Mouse (Mus musculus) intestine, postnatal 0 days (tissue): Measurements from ENCODE around the gene Lpgat1. TPM values are rescaled to one million over a fixed set of nuclear protein-coding genes. Genes with fewer than 3 reads are reported as not detected.

Source experiments
- ATAC-seq: fragments of 200-750 bp; cut with Nextera tagmentation; 2 replicates; pipeline ENCODE4 v1.8.0; 2017; ENCODE audit warnings: mild to moderate bottlenecking, moderate TSS enrichment, moderate library complexity
- H3K27ac ChIP-seq: fragments of 300-500 bp; sonication (generic); 2 replicates; pipeline ENCODE4 v1.5.1; 2014; ENCODE audit warnings: mild to moderate bottlenecking, low read depth, low read length, moderate library complexity
- H3K27me3 ChIP-seq: fragments of 300-500 bp; sonication (generic); replicated peaks from 2 replicates; pipeline ENCODE4 v1.6.1; 2014; ENCODE audit warnings: low read length, mixed read lengths; ENCODE audit not compliant: control insufficient read depth, insufficient read depth
- H3K36me3 ChIP-seq: fragments of 300-500 bp; sonication (generic); 2 replicates; pipeline ENCODE4 v1.6.1; 2014; ENCODE audit warnings: mild to moderate bottlenecking, moderate library complexity; ENCODE audit not compliant: control insufficient read depth, insufficient read depth
- H3K4me1 ChIP-seq: fragments of 300-500 bp; sonication (generic); replicated peaks from 2 replicates; pipeline ENCODE4 v1.6.1; 2014; ENCODE audit warnings: antibody characterized with exemption, low read length, mixed read lengths; ENCODE audit not compliant: control insufficient read depth, insufficient read depth
- H3K4me2 ChIP-seq: fragments of 300-500 bp; sonication (generic); replicated peaks from 2 replicates; pipeline ENCODE4 v1.6.1; 2014; ENCODE audit warnings: low read depth, mild to moderate bottlenecking, moderate library complexity
- H3K4me3 ChIP-seq: fragments of 300-500 bp; sonication (generic); 2 replicates; pipeline ENCODE4 v1.5.1; 2014; ENCODE audit warnings: low read depth, low read length
- H3K9ac ChIP-seq: fragments of 300-500 bp; sonication (generic); 2 replicates; pipeline ENCODE4 v1.6.1; 2014; ENCODE audit warnings: mild to moderate bottlenecking, low read depth, low read length
- H3K9me3 ChIP-seq: fragments of 300-500 bp; sonication (generic); 2 replicates; pipeline ENCODE4 v1.6.1; 2016; ENCODE audit warnings: mixed run types; ENCODE audit not compliant: control insufficient read depth
- CTCF ChIP-seq: sonication (generic); IDR thresholded peaks from 2 replicates; pipeline ENCODE4 v1.5.1; 2016; ENCODE audit warnings: low read depth, mild to moderate bottlenecking, control low read depth, antibody characterized with exemption, moderate library complexity
- WGBS: fragments of 180-500 bp; shearing (Covaris S2); extraction: QIAGEN DNeasy Blood & Tissue Kit; methylation state at CpG from one replicate; pipeline ENCODE4 v1.1.7; 2014; 5-methylcytosine and 5-hydroxymethylcytosine counted together
- polyA plus RNA-seq: library from polyadenylated mRNA; unstranded; fragments of >200 nt; fragmentation: Nextera tagmentation; extraction: Ambion mirVana; gene quantifications from 2 replicates; pipeline ENCODE4 v1.2.1, GENCODE M21; 2015

Lpgat1 gene
- polyA plus RNA-seq, 1 experiment from 2014 or later = 135 TPM

DNA sequence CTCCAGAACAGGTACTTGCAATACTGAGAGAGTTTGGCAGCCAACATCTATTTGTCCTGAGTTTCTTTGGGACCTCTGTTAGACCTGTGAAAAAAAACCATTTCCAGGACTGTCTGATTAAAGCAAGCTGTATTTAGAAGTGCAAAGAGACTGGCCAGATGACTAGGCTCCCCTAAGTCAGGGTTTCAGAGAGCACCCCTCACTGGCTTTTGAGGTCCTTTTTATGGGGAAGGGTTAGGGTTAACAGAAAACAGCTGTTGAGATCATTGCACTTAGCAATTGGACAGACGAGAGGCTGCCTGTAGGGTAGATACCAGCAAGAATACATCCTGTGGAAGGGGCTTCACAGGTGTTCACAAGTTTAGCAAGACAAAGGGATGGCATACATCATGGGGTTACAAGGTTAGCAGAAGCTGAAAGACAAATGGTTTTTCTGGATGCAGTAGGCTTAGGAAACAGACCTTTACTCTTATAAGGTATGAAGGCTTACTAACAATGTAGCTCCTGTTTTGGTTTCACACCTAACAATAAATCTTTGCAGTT is 19.3 kb upstream of the Lpgat1 start:
- no peak overlapping the region for H3K9ac ChIP-seq
- no peaks in the 10 kb centered on the region for H3K4me1 ChIP-seq
- H3K27me3 ChIP-seq = no peaks in the 10 kb centered on the region
- no peak for ATAC-seq
- H3K27ac ChIP-seq = no peak overlapping the region
- no peak overlapping the region for H3K4me2 ChIP-seq
- no peak for TF ChIP-seq CTCF
- 48% methylated on average over 1 of the region's 1 CpGs for WGBS
- H3K4me3 ChIP-seq = no peak overlapping the region
- H3K9me3 ChIP-seq = no peaks in the 10 kb centered on the region
- no peaks in the 10 kb centered on the region for H3K36me3 ChIP-seq

DNA sequence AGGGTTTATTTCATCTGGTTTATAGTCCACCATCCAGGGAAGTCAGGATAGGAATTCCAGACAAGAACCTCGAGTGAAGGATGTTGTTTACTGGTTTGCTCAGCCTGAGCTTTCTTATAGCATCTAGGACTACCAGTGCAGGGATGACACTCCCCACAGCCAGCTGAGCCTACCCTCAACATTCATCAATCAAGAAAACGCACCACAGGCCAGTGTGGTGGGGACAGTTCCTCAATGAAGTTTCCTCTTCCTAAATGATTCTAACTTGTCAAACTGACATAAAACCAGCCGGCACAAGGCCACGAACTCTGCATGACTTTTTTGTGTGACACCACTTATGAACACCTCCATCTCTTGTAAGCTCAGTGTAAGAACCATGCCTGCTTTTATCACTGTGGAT is 13.1 kb upstream of the Lpgat1 start:
- Histone ChIP-seq H3K27me3 (no peaks in the 10 kb centered on the region), H3K9me3 (no peaks in the 10 kb centered on the region), H3K36me3 (no peaks in the 10 kb centered on the region), H3K4me3 (no peak overlapping the region), H3K9ac (no peak overlapping the region), H3K4me2 (no peak overlapping the region), H3K27ac (no peak overlapping the region), H3K4me1 (no peaks in the 10 kb centered on the region)
- TF ChIP-seq CTCF = no peak
- ATAC-seq = no peak
- WGBS = 36% methylated on average over 4 of the region's 4 CpGs

DNA sequence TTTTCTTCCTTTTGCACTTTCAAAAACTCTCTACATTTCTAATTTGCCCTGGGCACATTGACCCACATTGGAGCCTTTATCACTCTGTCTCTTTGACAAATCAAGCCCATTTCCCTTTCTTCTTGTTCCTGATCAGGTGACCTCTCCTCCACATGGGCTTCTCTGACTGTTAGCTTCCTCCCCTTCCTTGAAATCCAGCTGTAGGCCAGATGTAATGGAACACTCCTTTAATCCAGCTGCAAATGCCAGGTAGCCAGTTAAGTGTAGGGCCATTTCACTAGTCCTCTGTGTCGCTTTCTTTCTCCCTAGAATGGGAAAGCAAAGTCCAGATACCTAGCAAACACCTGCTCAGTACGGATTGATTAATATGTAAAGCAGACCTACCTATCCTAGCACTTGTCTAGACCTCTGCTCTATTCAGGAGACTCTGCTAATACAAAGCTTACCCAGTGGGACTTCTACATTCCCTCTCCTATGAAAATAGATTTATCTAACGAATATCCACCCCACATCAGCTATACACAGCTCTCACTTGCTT is 11.0 kb upstream of the Lpgat1 start:
- no peaks in the 10 kb centered on the region for H3K9me3 ChIP-seq
- no peak overlapping the region for H3K27ac ChIP-seq
- H3K4me2 ChIP-seq = no peak overlapping the region
- H3K4me1 ChIP-seq = no peaks in the 10 kb centered on the region
- H3K27me3 ChIP-seq = no peaks in the 10 kb centered on the region
- ATAC-seq = peak; percentile 65
- H3K4me3 ChIP-seq = no peak overlapping the region
- H3K36me3 ChIP-seq = no peaks in the 10 kb centered on the region
- WGBS = 52% methylated on average over 3 of the region's 3 CpGs
- TF ChIP-seq CTCF = no peak
- H3K9ac ChIP-seq = no peak overlapping the region

DNA sequence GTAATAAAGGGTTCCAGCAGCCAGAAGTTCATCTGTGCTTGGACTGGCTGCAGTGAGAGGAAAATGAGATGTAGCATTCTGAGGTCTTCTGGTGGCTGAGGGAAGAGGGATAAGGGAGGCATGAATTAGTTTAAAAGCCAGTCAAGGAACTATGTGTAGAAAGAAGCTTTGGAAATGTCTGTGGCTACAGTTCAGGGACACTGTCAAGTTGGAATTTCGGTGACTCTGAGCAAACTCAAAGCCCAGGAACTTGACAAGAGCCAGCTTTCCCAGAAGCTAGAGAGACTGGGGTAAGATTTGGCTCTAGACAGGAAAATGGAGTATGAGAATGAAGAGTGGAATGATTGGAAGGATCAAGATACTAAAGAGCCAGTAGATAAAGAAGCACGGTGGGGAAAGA is 7.8 kb upstream of the Lpgat1 start:
- Histone ChIP-seq H3K27ac (no peak overlapping the region), H3K36me3 (no peaks in the 10 kb centered on the region), H3K4me3 (no peak overlapping the region), H3K9me3 (no peaks in the 10 kb centered on the region), H3K4me2 (no peak overlapping the region), H3K9ac (no peak overlapping the region), H3K4me1 (no peaks in the 10 kb centered on the region), H3K27me3 (no peaks in the 10 kb centered on the region)
- WGBS = 71% methylated on average over 2 of the region's 2 CpGs
- TF ChIP-seq CTCF = no peak
- no peak for ATAC-seq

DNA sequence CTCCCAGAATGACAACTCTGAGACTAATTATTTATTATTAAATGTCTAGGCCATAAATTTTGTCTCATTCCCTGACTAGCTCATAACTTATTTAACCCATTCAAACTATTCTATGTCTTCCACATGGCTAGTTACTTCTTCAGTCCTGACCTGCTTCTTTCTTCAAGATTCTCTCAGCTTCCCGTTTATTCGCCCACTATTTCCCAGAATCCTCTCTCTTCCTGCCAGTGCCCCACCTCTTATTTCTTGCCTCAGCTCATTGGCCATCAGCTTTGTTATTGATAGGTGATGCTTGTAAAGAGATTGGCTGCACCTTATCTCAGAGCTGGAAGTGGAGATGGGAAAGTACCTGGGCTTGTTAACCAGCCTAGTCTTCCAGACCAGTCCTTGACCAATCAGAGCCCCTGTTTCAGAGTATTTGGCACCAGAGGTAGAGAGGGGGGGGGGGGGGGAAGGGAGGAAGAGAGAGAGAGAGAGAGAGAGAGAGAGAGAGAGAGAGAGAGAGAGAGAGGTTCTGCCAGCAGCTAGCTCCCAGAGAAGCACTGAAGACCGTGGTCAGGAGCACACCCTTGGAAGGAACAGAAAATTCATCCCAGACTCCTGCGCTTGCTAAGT is 5.3 kb upstream of the Lpgat1 start:
- no peaks in the 10 kb centered on the region for H3K36me3 ChIP-seq
- no peaks in the 10 kb centered on the region for H3K9me3 ChIP-seq
- H3K4me2 ChIP-seq = no peak overlapping the region
- no peak for ATAC-seq
- no peak for TF ChIP-seq CTCF
- no peak overlapping the region for H3K27ac ChIP-seq
- H3K27me3 ChIP-seq = no peaks in the 10 kb centered on the region
- WGBS = 84% methylated on average over 4 of the region's 4 CpGs
- H3K4me1 ChIP-seq = no peaks in the 10 kb centered on the region
- H3K4me3 ChIP-seq = no peak overlapping the region
- H3K9ac ChIP-seq = no peak overlapping the region

DNA sequence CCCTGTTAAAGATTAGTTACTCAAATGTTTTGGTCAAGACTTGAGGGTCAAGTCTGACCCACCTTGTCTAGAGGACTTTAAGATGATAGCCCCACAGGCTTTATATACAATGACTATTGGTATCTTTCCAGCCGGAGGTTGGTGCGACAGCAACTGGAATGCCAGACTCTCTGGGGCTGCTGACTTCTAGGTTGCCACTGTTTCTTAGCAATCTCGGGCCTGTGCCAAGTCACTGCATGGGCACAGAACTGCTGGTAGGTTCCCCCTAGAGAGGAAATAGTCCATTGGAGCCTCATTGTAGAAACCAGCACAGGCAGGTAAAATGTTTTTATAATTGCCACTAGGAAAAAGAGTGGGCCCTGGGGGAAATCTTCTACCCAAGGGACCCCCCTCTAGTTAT is 3.8 kb upstream of the Lpgat1 start:
- 82% methylated on average over 3 of the region's 3 CpGs for WGBS
- no peak for ATAC-seq

More for the DNA sequence above, 3.8 kb upstream of the Lpgat1 start:
- H3K4me2 ChIP-seq = no peak overlapping the region
- no peak overlapping the region for H3K27ac ChIP-seq
- H3K9me3 ChIP-seq = no peaks in the 10 kb centered on the region
- no peaks in the 10 kb centered on the region for H3K36me3 ChIP-seq
- no peaks in the 10 kb centered on the region for H3K27me3 ChIP-seq
- H3K4me3 ChIP-seq = no peak overlapping the region
- no peak overlapping the region for H3K9ac ChIP-seq
- no peaks in the 10 kb centered on the region for H3K4me1 ChIP-seq
- TF ChIP-seq CTCF = no peak
